Mouse (Mus musculus): Measurements from ENCODE around the gene Pde4dip. TPM values are rescaled to one million over a fixed set of nuclear protein-coding genes. Genes with fewer than 3 reads are reported as not detected.
A peak's percentile ranks its signal among the peaks of the same experiment; 100 is the strongest.

The Pde4dip gene
- polyA plus RNA-seq, 1 experiment from 2014 or later = 7.1 TPM

DNA sequence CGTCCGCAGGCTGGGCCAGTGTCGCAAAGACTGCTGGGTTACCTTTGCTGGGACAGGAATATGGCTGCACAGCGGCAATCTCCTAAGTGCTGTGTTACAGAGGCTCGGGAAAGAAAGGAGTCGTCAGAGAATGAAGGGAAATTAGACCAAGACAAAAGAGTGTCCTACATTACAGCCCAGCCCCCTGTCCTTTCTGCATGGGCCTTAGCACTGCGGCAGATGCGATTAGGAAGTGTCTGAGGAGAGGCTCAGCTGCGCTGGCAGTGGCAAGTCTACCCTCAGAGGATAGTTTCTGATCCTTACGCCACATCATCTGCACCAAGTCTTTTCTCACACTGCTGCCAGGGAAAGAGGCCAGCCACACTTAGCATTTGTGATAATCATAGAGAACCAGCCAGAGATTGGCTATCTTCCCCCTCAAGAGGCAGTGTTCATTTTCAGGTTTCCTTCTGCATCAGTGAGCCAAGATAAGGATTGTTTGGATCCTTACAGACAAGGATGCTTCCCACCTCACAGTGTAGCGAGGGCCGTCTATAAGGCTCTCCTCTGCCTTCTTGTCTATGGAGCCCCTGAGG is 197.0 kb downstream of the Pde4dip start:
- H3K9ac ChIP-seq (replicated peaks; ENCODE audit: low read depth) = no peak overlapping the region
- H3K36me3 ChIP-seq (ENCODE audit: insufficient read depth, low read length) = no peaks in the 10 kb centered on the region
- no peak for TF ChIP-seq CTCF (IDR thresholded peaks at IDR 0.05)
- TF ChIP-seq EP300 (IDR thresholded peaks at IDR 0.05) = no peak
- no peaks in the 10 kb centered on the region for H3K27me3 ChIP-seq (replicated peaks; ENCODE audit: insufficient read depth, low read length)
- no peak for ATAC-seq
- no peak for DNase-seq (ENCODE audit: low spot score)
- 60% methylated on average over 12 of the region's 12 CpGs for WGBS
- no peaks in the 10 kb centered on the region for H3K9me3 ChIP-seq (ENCODE audit: low read length)
- no peaks in the 10 kb centered on the region for H3K4me1 ChIP-seq (ENCODE audit: insufficient read depth, low read depth, low read length)
- H3K27ac ChIP-seq (ENCODE audit: low read length) = no peak overlapping the region
- no peak overlapping the region for H3K4me3 ChIP-seq (ENCODE audit: low read depth, low read length)
- no peak overlapping the region for H3K4me2 ChIP-seq (replicated peaks; ENCODE audit: low read depth, low read length)

DNA sequence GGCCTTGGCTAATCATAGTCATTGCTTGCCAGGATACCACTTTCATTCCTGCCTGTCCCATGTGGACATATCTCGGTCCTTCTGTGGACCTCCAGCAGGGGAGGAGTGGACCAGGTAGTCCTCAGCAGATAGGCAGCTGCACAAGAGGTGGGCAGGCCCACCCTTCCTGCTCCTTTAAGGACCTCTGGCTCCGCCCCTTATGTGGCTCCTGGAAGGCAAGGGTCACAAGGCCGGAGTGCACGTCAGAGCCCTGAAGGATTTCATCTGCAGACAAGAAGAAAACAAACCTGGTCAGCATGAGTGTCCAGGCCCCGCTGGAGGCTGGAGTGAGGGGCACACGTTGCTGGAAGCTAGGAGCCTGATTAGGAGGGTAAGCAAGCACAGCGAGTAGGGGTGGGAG is 197.9 kb downstream of the Pde4dip start:
- H3K27ac ChIP-seq (ENCODE audit: low read length) = no peak overlapping the region
- peak; percentile 33 for ATAC-seq
- no peak for DNase-seq (ENCODE audit: low spot score)
- no peaks in the 10 kb centered on the region for H3K36me3 ChIP-seq (ENCODE audit: insufficient read depth, low read length)
- no peaks in the 10 kb centered on the region for H3K9me3 ChIP-seq (ENCODE audit: low read length)
- H3K4me1 ChIP-seq (ENCODE audit: insufficient read depth, low read depth, low read length) = no peaks in the 10 kb centered on the region
- H3K9ac ChIP-seq (replicated peaks; ENCODE audit: low read depth) = no peak overlapping the region
- WGBS = 32% methylated on average over 7 of the region's 7 CpGs
- no peak for TF ChIP-seq CTCF (IDR thresholded peaks at IDR 0.05)
- TF ChIP-seq EP300 (IDR thresholded peaks at IDR 0.05) = no peak
- H3K27me3 ChIP-seq (replicated peaks; ENCODE audit: insufficient read depth, low read length) = no peaks in the 10 kb centered on the region
- no peak overlapping the region for H3K4me3 ChIP-seq (ENCODE audit: low read depth, low read length)
- H3K4me2 ChIP-seq (replicated peaks; ENCODE audit: low read depth, low read length) = no peak overlapping the region

DNA sequence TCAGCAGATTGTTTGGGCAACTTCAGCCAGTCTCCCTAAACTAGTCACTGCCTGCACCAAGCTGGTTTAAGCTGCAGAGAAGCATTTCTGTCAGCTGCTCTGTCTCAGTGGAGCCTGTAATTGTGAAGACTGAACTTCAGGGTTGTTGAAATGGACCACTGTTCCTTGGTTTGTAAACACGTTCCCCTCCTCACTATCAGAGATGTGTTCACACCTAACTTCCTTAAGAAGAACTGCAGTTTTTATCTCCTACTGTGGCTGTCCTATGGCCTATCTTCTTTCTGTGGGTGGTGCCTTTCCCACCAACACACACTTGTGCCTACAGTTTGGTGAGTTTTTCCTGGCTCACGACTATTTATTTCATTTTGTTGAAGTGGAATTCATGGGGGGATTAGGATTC is 199.2 kb downstream of the Pde4dip start:
- WGBS = 58% methylated on average over 2 of the region's 2 CpGs
- no peaks in the 10 kb centered on the region for H3K27me3 ChIP-seq (replicated peaks; ENCODE audit: insufficient read depth, low read length)
- H3K36me3 ChIP-seq (ENCODE audit: insufficient read depth, low read length) = no peaks in the 10 kb centered on the region
- no peaks in the 10 kb centered on the region for H3K9me3 ChIP-seq (ENCODE audit: low read length)
- no peak overlapping the region for H3K4me2 ChIP-seq (replicated peaks; ENCODE audit: low read depth, low read length)
- H3K4me1 ChIP-seq (ENCODE audit: insufficient read depth, low read depth, low read length) = no peaks in the 10 kb centered on the region
- ATAC-seq = no peak
- H3K4me3 ChIP-seq (ENCODE audit: low read depth, low read length) = no peak overlapping the region
- H3K27ac ChIP-seq (ENCODE audit: low read length) = no peak overlapping the region
- TF ChIP-seq EP300 (IDR thresholded peaks at IDR 0.05) (no peak), CTCF (IDR thresholded peaks at IDR 0.05) (no peak)
- H3K9ac ChIP-seq (replicated peaks; ENCODE audit: low read depth) = no peak overlapping the region
- DNase-seq (ENCODE audit: low spot score) = no peak

DNA sequence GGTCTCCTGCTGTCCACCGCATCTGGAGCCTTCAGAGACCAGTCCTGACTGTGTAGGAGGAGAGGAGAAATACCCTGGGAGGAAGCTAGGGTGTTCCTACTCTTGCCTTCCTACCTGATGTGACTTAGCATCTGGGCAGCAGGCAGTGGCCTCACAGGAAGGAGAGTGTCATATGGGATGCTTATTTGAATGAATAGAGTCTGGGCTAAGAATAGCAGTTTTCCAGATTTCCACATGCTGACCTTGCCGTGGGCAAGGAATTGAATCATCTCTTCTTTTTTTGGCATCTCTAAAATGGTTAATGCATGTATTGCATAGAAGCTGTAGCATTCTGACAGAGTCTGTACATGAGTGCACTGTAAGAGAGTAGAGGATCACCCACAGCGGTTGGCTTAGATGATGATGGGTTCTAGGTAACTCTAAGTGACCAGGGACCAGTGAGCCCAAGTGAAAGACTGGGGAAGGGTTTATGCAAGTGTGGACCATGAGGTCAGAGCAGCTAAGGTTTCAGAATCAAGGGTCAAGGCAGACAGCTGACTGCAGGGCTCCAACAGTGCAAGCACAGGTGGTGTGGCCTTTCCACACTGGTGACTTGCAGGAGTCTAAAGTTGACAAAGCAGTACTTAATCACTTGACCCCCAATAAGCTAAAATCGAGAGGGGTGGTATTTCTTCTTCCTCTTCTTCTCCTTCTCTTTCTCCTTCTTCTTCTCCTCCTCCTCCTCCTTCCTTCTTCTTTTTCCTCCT is 202.0 kb downstream of the Pde4dip start:
- Histone ChIP-seq H3K4me3 (ENCODE audit: low read depth, low read length) (no peak overlapping the region), H3K27me3 (replicated peaks; ENCODE audit: insufficient read depth, low read length) (no peaks in the 10 kb centered on the region), H3K36me3 (ENCODE audit: insufficient read depth, low read length) (no peaks in the 10 kb centered on the region), H3K4me1 (ENCODE audit: insufficient read depth, low read depth, low read length) (peaks cover 7% of the 10 kb centered on the region; the same call in 1 of the 2 replicates), H3K27ac (ENCODE audit: low read length) (no peak overlapping the region), H3K4me2 (replicated peaks; ENCODE audit: low read depth, low read length) (no peak overlapping the region), H3K9ac (replicated peaks; ENCODE audit: low read depth) (no peak overlapping the region), H3K9me3 (ENCODE audit: low read length) (no peaks in the 10 kb centered on the region)
- WGBS = 67% methylated on average over 4 of the region's 4 CpGs
- TF ChIP-seq CTCF (IDR thresholded peaks at IDR 0.05) (no peak), EP300 (IDR thresholded peaks at IDR 0.05) (no peak)
- DNase-seq (ENCODE audit: low spot score) = no peak
- no peak for ATAC-seq

DNA sequence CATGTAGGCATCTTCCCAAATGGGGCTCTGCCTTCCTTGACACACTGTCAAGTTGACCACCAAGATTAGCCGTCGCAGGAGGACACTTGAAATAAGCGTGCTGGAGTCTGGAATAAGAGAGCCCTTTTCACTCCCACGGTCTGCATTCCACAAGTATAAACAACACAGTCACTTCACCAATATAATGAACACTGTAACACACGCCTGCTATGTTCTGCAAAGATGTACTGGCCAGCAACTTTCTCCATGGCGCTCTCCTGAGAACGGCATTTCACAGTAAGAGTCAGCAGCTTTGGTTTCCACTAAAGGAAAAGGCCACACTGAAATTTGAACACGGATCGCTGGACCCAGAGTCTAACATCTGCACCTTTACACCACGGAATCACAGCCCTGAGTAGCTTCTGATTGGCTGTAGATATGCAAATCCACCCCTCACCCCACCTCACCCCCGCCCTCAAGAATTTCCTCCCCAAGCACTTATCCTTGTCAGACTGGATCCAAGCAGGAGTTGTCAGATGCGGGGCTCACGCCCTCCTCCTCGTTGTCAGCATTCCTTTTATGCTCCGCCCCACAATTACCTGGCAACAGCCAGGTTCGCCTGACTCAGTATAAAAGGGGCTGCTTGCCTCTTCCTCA is 204.8 kb downstream of the Pde4dip start:
- H3K27ac ChIP-seq (ENCODE audit: low read length) = peak overlapping the region; percentile 77
- WGBS = 12% methylated on average over 16 of the region's 16 CpGs

DNA sequence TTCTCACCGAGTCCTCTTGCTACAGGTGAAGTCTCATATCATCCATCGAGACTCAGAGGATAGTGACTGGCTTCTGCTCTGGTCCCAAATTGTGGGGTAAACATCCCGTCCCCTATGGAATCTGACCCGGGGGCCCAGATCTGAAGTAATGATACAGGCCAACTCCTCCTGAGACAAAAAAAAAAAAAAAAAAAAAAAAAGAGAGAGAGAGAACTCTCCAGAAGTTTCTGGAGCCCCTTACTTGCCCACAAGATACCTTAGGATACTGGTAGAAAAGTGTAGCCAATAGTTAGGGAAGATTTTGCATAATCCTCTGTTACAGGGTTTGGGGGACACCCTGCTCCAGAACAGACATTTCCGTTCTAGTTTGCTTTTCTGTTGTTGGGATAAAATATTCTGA is 205.9 kb downstream of the Pde4dip start:
- no peak for ATAC-seq
- TF ChIP-seq EP300 (IDR thresholded peaks at IDR 0.05) = no peak
- TF ChIP-seq CTCF (IDR thresholded peaks at IDR 0.05) = no peak
- no peaks in the 10 kb centered on the region for H3K27me3 ChIP-seq (replicated peaks; ENCODE audit: insufficient read depth, low read length)
- H3K9me3 ChIP-seq (ENCODE audit: low read length) = no peaks in the 10 kb centered on the region
- no peaks in the 10 kb centered on the region for H3K36me3 ChIP-seq (ENCODE audit: insufficient read depth, low read length)
- 0 out of 2 replicates have a peak overlapping the region, but pooled peaks have one; percentile 39 for H3K4me3 ChIP-seq (ENCODE audit: low read depth, low read length)
- H3K27ac ChIP-seq (ENCODE audit: low read length) = no peak overlapping the region
- no peak for DNase-seq (ENCODE audit: low spot score)
- peaks cover 11% of the 10 kb centered on the region; the same call in 1 of the 2 replicates for H3K4me1 ChIP-seq (ENCODE audit: insufficient read depth, low read depth, low read length)
- WGBS = 30% methylated on average over 5 of the region's 5 CpGs
- H3K9ac ChIP-seq (replicated peaks; ENCODE audit: low read depth) = no peak overlapping the region
- peak overlapping the region; percentile 82 for H3K4me2 ChIP-seq (replicated peaks; ENCODE audit: low read depth, low read length)

More for the DNA sequence above, 204.8 kb downstream of the Pde4dip start:
- TF ChIP-seq CTCF (IDR thresholded peaks at IDR 0.05) (peak; percentile 1; the same call in 1 of the 2 replicates), EP300 (IDR thresholded peaks at IDR 0.05) (peak; percentile 71)
- Histone ChIP-seq H3K9me3 (ENCODE audit: low read length) (no peaks in the 10 kb centered on the region), H3K36me3 (ENCODE audit: insufficient read depth, low read length) (no peaks in the 10 kb centered on the region), H3K4me2 (replicated peaks; ENCODE audit: low read depth, low read length) (0 out of 2 replicates have a peak overlapping the region, but pooled peaks have one; percentile 19), H3K9ac (replicated peaks; ENCODE audit: low read depth) (no peak overlapping the region), H3K27me3 (replicated peaks; ENCODE audit: insufficient read depth, low read length) (no peaks in the 10 kb centered on the region), H3K4me3 (ENCODE audit: low read depth, low read length) (no peak overlapping the region), H3K4me1 (ENCODE audit: insufficient read depth, low read depth, low read length) (peaks cover 11% of the 10 kb centered on the region; the same call in 1 of the 2 replicates)
- DNase-seq (ENCODE audit: low spot score) = peak; percentile 90
- ATAC-seq = peak; percentile 88
